Mouse (Mus musculus) embryo, embryonic 11.5 days (tissue): ENCODE results near the gene Sema4d.

Experiments used
- DNase-seq: peaks from one replicate; pipeline ENCODE4 v3.0.0-alpha.2; 2012; ENCODE audit warnings: low read depth, low spot score

The Sema4d gene

DNA sequence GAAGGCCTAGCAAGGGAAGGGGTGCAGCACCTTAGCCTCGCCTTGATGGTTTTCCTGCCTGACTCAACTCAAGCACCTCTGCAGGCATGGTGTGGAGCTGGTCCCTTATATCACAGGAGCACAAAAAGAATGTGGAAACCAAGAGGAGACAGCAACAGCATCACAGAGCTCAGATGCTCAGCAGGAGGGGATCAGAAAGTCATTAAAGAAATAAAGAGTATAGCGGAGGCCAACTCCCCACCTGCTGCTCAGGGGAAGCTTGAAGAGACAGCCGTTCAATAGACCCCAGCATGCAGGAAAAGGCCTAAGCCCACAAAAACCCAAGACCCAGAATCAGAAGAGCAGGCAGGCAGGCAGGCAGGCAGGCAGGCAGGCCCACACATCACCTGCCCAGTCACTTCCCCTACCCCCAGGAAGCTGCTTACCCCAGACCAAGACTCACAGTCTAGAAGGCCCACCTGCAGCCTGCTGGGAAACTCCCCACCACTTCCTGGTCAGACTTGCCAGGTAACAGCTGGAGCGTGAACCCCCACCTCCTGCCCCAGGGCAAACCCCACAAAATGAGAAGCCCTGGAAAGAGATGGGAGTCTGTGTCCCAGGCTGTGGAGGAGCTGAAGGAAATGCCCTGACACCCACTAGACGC lies 39.6 kb downstream of the Sema4d start:
- no peak for DNase-seq

DNA sequence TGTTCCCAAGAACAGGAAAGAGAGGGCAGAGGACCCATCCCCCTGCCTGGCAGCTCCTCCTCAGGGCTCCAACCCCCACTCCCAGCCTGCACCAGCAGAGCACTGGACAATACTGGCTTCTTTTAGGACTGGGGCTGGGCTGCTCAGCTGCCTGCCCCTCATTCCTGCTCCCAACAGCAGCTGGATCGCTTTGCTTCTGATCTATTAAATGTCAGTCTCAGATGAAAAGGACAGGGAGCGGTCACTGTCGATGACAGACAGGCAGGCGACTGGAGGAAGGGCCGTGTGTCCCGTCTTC lies 40.4 kb downstream of the Sema4d start:
- DNase-seq, result no peak

DNA sequence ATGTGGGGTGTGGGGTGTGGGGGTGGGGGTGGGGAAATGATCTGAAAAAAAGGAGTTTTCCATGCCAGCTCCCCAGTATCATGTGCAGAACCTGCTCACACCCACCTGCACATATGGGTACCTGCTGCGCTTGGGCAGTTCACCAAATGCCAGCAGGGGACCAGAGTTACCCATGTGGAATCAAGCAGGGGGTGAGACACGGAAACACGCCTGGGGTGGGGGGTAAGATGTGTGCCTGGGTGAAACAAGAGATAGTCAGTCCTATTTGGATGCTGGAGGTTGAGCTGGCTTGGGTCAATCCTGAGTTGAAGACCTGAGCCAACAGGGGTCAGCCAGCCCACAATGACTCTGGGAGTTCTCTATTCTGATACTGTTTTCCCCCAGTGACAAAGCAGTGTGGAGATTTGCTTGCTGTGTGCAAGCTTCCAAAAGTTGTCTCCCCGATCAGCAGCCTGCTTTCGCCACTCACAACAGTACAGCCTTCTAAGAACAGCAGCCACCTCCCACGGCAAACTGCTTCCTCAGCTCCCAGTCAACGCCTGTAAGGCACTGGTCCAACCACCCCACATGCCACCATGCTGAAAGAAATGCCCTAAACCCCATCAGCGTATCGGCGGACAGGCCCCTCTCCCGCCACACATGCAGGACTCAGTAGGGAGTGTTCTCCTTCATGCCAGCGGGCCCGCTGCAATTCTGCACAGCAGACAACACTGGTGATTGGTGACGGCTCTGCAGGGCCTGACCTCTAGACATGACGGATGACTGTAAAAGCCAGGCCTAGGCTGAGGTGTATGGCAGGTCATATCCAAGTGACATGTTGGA lies 41.0 kb downstream of the Sema4d start:
- DNase-seq, result no peak

DNA sequence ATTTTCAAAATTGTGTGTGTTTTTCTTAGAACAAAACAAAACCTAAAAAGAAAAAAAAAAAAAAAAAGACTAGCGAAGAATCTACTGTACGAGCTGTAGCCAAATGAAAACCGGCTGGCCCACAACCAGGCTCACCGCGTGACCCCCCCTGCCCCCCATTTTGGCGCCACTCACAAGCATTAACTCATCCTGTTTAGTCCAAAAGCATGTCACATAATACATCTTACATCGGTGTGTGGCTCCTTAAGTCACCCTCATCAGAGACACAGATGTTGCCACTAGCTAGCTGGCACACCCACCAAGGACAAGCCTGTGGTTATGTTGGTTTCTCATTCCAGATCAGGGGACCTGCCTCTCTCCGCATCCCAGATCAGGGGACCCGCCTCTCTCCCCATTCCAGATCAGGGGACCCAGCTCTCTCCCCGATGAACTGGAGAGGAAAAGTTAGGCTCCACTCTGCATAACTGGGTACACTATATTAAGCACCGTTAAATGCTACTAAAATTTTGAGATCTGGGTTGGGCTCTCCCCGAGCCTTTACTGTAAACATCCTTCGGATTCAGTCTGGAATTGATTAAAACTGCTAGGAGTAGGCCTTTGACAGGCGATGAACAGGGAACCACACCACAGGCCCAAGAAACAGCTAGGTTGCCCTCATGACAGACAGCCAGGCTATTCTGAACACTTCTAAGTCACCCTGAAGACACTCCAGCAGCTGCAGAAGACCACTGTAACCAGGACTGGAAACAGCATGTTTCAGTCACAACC lies 43.8 kb downstream of the Sema4d start:
- DNase-seq, result no peak

DNA sequence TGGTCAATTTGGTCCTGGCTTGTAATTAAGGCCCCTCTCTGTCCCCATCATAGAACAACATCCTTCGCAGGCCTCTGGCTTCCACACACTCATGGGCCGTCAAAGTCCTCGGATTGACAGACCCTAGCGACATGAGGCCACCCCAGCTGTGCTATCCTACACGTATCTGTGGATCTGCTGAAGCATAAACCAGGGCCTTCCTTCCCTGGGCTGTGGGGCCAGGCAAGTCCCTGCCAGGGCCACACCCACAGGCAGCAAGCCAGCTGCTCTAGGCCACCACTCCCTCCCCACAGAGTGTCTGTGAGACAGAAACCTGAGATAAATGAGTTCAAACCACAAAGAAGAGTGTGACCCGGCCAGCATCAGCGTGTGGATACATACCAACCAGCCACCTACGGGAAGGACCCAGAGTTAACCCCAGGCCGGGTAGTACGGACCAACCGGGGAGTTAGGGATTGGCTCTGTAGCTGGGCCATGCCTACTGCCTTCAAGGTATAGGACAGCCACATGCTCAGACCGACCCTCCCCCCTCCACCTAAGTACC lies 45.5 kb downstream of the Sema4d start:
- no peak for DNase-seq

DNA sequence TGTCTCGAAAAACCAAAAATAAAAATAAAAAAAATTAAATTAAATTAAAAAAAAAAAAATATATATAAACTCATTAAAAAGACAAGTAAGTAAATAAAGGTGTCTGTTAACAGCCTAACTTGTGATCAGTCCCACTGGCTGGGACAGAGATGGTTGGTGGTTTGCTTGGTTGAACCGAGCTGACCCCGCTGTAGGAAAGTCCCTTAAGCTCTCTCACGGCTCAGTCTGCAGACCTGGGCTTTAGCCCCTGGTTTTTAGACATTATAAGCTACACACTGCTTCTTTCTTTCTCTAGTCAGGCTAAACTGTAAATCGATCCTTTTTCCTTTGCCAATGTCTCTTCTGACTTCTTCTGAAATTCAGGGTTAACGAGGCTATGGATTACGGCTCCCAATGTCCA lies 46.5 kb downstream of the Sema4d start:
- DNase-seq, result no peak

DNA sequence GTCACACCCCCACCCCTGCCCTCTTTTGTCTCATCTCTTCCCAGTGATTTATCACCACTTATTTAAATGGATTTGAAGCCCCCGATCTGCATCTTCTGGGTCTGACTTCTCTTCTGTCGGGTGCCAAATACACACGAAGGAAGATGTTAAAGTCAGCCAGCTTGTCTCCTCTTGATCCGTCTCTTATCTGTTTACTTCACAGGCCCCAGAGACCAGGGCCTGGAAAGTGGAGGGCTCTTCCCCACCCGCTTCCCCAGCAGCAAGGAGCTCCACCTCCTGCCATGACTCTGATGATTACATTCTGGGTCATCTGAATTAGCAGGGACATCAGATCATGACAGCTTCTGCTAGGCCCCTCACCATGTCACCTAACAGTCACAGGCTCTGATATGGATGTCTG lies 47.7 kb downstream of the Sema4d start:
- no peak for DNase-seq

DNA sequence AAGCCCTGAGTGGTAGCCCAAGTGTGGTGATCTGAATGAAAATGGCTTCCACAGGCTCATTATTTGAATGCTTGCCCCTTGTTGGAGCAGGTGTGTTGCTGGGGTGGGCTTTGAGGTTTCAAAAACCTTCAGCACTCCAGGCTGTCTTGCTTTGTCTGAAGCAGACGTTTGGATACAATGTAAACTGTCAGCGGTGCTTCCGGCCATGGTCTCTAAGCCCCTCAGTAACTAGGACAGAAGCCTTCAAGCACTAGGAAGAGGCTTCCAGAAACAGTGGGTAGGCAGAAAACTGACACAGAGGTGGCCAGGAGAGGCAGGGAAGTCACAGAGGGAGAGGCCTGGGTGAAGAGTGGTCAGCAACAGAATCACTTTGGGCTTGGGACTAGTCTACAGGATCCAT lies 49.7 kb downstream of the Sema4d start:
- DNase-seq, result no peak

DNA sequence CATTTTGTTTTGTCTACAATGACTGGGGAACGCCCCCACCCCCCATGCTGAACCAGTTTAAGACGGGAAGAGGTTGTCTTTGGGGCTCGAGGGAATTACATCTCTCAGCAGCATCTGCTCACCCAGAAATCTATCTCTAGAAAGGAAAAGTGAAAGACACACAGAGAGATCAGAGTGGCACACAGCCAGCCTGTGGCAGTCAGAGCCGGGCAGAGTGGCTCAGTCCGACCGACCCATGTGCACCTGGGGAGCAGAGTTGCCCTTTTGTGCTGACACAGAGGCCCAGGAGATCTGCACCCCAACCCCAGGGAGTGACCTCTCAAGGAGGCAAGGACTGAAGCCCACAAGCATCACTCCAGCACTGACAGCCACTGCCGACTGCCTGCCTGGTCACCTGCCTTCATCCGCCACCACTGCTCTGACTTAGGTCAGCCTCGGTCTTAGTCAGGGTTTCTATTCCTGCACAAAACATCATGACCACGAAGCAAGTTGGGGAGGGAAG lies 50.9 kb downstream of the Sema4d start:
- no peak for DNase-seq

DNA sequence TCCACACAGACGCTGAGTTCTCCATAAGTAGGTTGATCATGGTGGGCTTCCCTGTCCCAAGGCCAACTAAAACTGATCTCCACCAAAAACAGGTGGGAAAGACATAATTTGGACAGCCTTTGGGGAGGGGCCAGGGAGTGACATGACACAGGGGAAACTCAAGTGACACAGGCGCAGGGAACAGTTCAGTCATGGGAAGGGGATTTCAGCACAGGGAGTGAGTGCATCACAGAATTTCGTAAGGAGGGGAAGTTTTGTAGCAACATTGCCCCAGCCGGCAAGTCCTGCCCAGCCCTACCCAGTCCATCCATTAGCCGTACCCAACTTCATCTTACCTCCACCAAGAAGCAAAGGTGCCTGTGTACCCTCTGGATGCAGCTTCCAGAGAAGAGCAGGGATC lies 52.8 kb downstream of the Sema4d start:
- no peak for DNase-seq

DNA sequence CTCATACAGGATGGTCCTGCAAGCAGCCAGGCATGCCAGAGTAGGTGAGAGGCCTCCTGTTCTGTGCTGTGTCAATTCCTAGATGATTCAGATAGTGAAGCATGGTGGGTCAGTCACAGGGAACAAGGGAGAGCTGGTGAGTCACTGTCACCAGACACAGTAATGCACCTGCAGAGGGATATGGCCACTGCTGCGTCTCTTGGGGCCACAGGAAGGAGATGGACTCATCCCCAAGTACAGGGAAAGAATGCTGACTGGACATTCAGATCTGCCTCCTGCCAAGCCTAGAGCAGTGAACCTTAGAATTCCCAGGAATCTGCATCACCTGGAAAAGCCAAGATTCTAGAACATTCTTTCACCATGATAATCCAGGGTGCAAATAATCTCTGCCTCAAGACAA lies 53.8 kb downstream of the Sema4d start:
- DNase-seq, result no peak

DNA sequence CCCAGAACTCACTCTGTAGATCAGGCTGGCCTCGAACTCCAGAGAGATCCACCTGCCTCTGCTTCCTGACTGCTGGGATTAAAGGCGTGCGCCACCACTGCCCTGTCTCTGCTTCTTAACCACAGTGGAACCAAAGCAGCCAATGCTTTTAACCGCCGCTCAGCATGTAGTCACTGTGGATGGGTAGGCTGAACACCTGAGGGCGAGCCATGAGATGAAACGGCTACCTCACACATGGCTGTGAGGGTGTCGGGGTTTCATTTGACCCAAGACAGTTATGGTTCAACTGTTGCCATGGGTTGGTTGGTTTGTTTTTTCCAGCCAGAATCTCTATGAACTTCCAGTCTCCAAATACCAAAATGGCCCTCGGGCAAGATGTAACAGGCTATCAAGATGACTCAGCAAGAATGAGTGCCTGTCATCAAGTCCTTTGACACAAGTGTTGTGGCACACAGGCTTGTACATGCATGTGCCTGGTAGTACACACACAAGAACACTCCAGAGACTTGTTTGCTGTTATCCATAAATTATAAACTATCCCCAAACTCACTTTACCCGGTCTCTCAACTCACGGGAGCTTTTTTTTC lies 54.9 kb downstream of the Sema4d start:
- DNase-seq, result no peak

DNA sequence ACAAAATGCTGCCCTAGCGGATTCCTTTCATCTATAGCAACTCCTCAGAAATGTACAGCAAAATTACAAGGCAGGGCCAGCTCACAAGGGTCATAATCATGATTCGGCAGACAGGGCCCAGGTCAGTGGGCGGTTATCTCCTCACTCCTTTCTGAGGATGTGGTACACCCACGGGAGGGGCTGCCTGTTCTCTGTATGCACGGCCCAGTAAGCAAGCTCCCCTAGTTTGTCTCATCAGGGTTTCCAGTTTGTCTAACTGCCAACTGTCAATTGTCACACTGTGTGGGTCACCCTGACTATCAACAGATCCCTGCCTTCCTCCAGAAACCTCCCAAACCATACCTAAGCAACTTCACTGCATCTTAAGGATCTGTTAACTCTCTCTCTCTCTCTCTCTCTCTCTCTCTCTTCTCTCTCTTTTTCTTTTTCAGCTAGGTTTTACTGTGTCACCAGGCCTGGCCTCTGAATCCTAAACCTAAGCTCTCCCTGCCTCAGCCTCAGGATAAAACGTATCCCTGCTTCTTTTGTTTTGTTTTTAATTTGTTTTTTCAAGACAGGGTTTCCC lies 55.5 kb downstream of the Sema4d start:
- no peak for DNase-seq

DNA sequence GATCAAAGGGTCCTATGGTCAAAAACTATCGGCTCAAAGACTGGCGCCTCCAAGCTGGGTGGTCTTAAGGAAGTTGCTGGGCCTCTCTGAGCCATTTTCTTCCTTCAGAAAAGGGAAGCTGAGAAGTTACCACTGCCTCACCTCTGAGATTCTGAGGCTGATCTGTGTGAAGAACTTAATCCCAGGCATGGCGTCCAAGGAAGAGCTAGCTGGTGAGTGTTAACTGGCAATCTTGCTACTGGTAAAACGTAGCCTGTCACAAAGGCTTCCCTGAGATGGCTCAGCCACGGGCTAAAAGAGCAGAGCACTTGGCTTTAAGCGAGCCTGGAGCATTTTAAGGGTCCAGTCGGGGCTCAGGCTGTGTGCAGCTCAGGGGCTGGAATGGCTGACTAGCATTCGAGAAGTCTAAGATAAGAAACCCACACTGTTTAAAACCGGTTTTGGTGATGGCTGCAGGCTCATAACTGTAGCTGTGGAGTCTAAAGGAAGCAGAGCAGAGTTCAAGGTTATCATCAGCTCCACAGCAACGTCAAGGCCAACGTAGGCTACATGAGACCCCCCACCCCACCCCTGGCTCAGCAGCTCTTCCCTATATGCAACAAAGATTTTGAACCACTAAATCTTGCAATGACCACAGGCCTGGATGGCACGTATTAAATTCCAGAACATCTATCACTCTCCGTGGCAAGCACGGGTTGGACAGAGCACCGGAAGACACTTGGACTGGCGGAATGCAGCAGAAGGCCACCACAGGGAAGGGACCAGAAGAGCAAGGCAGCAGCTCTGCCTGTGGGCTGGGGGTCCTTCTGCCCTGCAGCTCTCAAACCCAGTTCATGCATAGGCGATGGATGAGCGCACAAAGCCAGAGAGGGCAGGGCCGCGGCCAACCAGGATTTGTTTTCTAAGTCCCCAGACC lies 56.3 kb downstream of the Sema4d start:
- no peak for DNase-seq

DNA sequence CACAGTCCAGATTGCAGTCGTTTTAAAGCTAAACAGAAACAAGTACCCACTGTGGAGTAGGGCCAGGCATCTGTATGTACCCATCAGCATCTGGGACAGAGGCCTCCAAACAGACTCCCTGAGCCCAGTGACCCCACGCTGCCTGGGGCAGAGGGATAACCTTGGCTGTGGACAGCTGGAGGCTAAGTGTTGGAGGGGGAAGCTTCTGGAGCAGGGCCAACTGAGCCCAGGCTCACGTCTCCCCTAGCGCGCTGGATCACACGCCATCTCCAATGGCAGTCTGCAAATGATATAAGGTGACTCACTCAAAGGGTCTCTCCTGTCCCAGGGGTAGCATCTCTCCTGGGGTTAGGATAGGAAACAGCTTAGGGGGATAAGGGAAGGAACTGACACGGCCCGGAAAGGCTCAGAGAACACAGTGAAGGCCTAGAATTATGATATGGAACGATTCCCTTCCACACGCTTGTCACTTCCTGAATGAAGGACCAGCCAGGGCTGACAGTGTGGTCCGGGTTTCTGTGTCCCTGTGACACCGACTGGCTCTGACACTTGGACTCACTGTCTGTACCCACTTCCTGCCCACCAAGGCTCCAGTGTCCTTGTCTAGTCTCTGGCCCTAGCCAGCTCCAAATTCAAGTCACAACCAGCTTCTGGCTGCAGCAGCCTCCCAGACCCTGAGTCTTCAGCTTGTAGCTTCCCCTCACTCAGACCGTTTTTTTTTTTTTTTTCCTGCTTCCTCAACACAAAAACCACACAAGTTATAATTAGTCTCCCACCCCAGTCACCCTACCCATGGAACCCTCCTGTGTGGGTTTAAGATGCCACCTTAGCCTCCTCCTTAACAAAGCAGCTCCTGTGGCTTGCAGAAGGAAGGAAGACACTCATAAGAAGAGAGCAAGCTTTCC lies 57.3 kb downstream of the Sema4d start:
- no peak for DNase-seq

DNA sequence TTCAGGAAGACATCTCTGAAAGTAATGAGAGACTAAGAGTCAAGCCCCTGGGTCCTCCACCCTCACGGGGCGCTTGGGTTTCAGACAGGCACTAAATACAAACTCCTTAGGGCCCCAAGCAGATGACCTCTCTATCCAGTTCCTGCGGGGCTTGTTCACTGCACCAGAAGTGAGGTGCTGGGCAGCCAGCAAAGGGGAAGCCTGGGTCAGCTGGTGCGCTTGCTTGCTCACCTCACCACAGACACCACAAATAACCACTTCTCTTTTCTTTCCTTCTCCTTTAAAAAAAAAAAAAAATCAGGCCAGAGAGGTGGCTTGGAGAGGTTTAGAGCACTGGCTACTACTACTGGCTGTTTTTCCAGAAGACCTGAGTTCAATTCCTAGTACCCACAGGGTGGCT lies 59.0 kb downstream of the Sema4d start:
- DNase-seq, result no peak

DNA sequence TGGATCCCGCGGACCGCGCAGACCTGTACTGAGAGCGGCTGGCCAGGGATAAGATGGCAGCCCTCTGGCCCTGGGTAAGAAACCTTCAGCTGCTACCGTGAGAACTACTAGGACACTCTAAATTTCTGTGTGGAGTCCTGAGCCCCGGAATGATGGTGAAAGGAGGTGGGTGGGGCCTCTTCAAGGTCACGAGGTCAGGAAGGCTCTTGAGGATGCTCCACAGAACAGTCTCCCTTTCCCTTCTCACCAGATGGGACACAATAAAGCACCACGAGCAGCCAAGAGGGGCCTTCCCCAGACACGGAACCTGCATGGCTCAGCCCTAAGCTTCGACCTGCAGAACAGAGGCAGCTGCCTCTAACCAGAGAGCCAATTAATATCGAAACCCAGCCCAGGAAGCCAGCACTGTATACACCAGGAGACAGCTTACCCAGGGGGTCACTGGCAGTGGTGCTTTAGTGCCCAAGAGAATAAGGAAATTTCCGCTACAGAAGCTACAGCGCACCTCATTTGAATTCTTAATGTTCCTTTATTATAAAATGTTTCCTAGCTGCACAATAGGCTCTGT lies 61.4 kb downstream of the Sema4d start:
- DNase-seq, result no peak

DNA sequence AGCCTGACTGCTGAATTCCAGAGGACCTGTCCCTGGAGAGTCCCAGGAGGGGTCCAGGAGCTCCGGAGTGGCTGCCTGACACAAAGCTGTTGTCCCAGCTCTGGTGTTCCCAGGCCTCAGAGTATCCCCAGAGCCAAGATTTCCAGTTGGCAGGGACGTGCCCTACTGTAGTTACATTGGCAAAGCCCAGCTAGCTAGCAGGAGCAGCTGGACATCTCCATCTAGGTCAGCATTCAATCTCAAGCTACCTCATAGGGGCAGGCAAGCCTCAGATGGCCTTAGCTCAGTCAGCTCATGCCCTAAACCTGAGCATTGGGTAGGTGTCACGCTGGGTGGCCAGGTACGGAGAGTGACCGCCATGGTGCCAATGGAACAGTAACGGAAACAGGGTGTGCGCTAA lies 62.1 kb downstream of the Sema4d start:
- DNase-seq, result no peak

DNA sequence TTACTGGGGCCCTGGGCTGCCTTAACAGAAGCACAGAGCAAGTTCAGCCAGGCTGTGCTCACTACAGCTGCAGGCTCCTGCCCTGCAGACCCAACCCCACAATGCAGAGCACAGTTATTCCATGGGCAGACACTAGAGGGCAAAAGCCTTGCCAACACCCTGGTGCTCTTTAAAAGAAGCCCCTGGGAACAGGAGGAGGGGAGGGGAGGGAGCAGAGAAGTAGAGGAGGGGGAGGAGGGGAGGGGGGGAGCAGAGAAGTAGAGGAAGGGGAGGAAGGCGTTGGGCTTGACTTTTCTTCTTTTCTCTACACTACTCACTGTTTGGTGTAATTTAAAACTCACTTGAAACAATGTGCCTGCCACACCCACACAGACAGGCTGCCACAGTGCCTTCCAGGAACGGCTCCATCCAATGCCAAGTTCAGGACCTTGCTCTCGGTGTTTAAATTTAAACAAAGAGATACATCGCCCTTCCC lies 63.6 kb downstream of the Sema4d start:
- DNase-seq, result peak; percentile 46
